Mouse (Mus musculus) CH12.LX (cell line): ENCODE results near the gene Pxn. TPM values are rescaled to one million over a fixed set of nuclear protein-coding genes. Genes with fewer than 3 reads are reported as not detected.
A peak's percentile ranks its signal among the peaks of the same experiment; 100 is the strongest.

Experiments used
- DNase-seq: peaks from one replicate; pipeline ENCODE4 v3.0.0-alpha.2; 2013; ENCODE audit errors: extremely low read depth
- H3K27ac ChIP-seq: 2 replicates; pipeline ENCODE4 v1.5.1; 2012; ENCODE audit warnings: low read depth, mild to moderate bottlenecking, control low read depth, moderate library complexity; ENCODE audit not compliant: insufficient read depth
- H3K27me3 ChIP-seq: replicated peaks from 2 replicates; pipeline ENCODE3; 2012; ENCODE audit warnings: inconsistent platforms
- H3K36me3 ChIP-seq, 2 experiments: replicated peaks in 1 of 2; 2 replicates each; pipeline versions ENCODE3 to v1.6.1; 2012; ENCODE audit warnings: inconsistent platforms in 1 of 2, low read length in 1 of 2, mild to moderate bottlenecking in 1 of 2, mixed read lengths in 1 of 2, moderate library complexity in 1 of 2; ENCODE audit not compliant: control insufficient read depth in 1 of 2, insufficient read depth in 1 of 2
- H3K4me1 ChIP-seq, 2 experiments: 2 replicates each; pipeline ENCODE4 v1.6.1; 2012; ENCODE audit warnings: inconsistent platforms in 1 of 2, moderate library complexity in 1 of 2; ENCODE audit not compliant: insufficient read depth in 2 of 2, control insufficient read depth in 1 of 2
- H3K4me2 ChIP-seq: 2 replicates; pipeline ENCODE4 v1.6.1; 2012; ENCODE audit warnings: low read depth, mild to moderate bottlenecking, control low read depth; ENCODE audit not compliant: poor library complexity, insufficient read depth, severe bottlenecking
- H3K4me3 ChIP-seq, 3 experiments: fragments of 150-350 bp in 1 of 3; sonication (generic) in 1 of 3; replicated peaks in 1 of 3; 2 replicates each; pipeline versions ENCODE3 to v1.5.1; 2011 to 2012; ENCODE audit warnings: low read depth in 2 of 3, low read length in 2 of 3, mild to moderate bottlenecking in 2 of 3, moderate library complexity in 2 of 3, control low read depth in 1 of 3, improper control_type of control experiment in 1 of 3, inconsistent platforms in 1 of 3, mixed read lengths in 1 of 3; ENCODE audit not compliant: poor library complexity in 1 of 3
- H3K79me2 ChIP-seq: replicated peaks from 2 replicates; pipeline ENCODE4 v1.6.1; 2012; ENCODE audit warnings: mild to moderate bottlenecking, moderate library complexity; ENCODE audit not compliant: control insufficient read depth, poor library complexity, insufficient read depth, severe bottlenecking; ENCODE audit errors: extremely low read depth
- H3K9ac ChIP-seq: 2 replicates; pipeline ENCODE4 v1.6.1; 2012; ENCODE audit warnings: low read depth, mild to moderate bottlenecking, control low read depth, moderate library complexity; ENCODE audit not compliant: insufficient read depth
- H3K9me3 ChIP-seq: replicated peaks from 2 replicates; pipeline ENCODE3; 2012; ENCODE audit warnings: low read length, inconsistent platforms, mixed read lengths
- BHLHE40 ChIP-seq: IDR thresholded peaks from 2 replicates; pipeline ENCODE4 v1.6.1; 2011; ENCODE audit warnings: mild to moderate bottlenecking, low read depth, low read length, improper control_type of control experiment
- CHD1 ChIP-seq: IDR thresholded peaks from 2 replicates; pipeline ENCODE4 v1.6.1; 2012; ENCODE audit warnings: low read depth, low read length, improper control_type of control experiment, inconsistent platforms
- CTCF ChIP-seq, 2 experiments: IDR thresholded peaks in 1 of 2; conservative IDR thresholded peaks in 1 of 2; 2 replicates each; pipeline ENCODE4 v1.5.1; 2011 to 2012; ENCODE audit warnings: low read depth in 2 of 2, low read length in 2 of 2, improper control_type of control experiment in 1 of 2, inconsistent platforms in 1 of 2, mild to moderate bottlenecking in 1 of 2, moderate library complexity in 1 of 2
- E2F4 ChIP-seq: IDR thresholded peaks from 2 replicates; pipeline ENCODE4 v1.6.1; 2011; ENCODE audit warnings: low read depth, low read length, improper control_type of control experiment; ENCODE audit not compliant: insufficient replicate concordance
- EP300 ChIP-seq: IDR thresholded peaks from 2 replicates; pipeline ENCODE4 v1.6.1; 2011; ENCODE audit warnings: low read length, improper control_type of control experiment
- ETS1 ChIP-seq: conservative IDR thresholded peaks from 2 replicates; pipeline ENCODE4 v1.6.1; 2012; ENCODE audit warnings: low read depth, mild to moderate bottlenecking, inconsistent platforms, low read length, improper control_type of control experiment, moderate library complexity
- GABPA ChIP-seq: IDR thresholded peaks from 2 replicates; pipeline ENCODE4 v1.6.1; 2012; ENCODE audit warnings: low read depth, low read length, improper control_type of control experiment, inconsistent platforms; ENCODE audit not compliant: insufficient replicate concordance
- HCFC1 ChIP-seq: IDR thresholded peaks from 2 replicates; pipeline ENCODE4 v1.6.1; 2012; ENCODE audit warnings: low read depth, mild to moderate bottlenecking, inconsistent platforms, low read length, improper control_type of control experiment
- IRF4 ChIP-seq: IDR thresholded peaks from 2 replicates; pipeline ENCODE4 v1.6.1; 2014; ENCODE audit warnings: low read depth, mild to moderate bottlenecking, inconsistent platforms, low read length, improper control_type of control experiment
- JUN ChIP-seq: IDR thresholded peaks from 2 replicates; pipeline ENCODE4 v1.6.1; 2011; ENCODE audit warnings: low read depth, mild to moderate bottlenecking, low read length, improper control_type of control experiment, moderate library complexity; ENCODE audit not compliant: insufficient read depth
- JUND ChIP-seq: conservative IDR thresholded peaks from 2 replicates; pipeline ENCODE4 v1.6.1; 2011; ENCODE audit warnings: low read depth, low read length, improper control_type of control experiment
- KAT2A ChIP-seq: IDR thresholded peaks from 2 replicates; pipeline ENCODE4 v1.6.1; 2012; ENCODE audit warnings: low read length, improper control_type of control experiment, inconsistent platforms; ENCODE audit not compliant: insufficient replicate concordance
- MAX ChIP-seq: IDR thresholded peaks from 2 replicates; pipeline ENCODE4 v1.6.1; 2011; ENCODE audit warnings: low read length, improper control_type of control experiment
- MAZ ChIP-seq: IDR thresholded peaks from 2 replicates; pipeline ENCODE4 v1.6.1; 2012; ENCODE audit warnings: low read depth, mild to moderate bottlenecking, inconsistent platforms, low read length, improper control_type of control experiment, moderate library complexity
- MEF2A ChIP-seq: IDR thresholded peaks from 2 replicates; pipeline ENCODE4 v1.6.1; 2014; ENCODE audit warnings: low read depth, mild to moderate bottlenecking, inconsistent platforms, low read length, improper control_type of control experiment, borderline replicate concordance
- MXI1 ChIP-seq: IDR thresholded peaks from 2 replicates; pipeline ENCODE4 v1.6.1; 2011; ENCODE audit warnings: mild to moderate bottlenecking, low read depth, low read length, improper control_type of control experiment
- MYC ChIP-seq: IDR thresholded peaks from 2 replicates; pipeline ENCODE4 v1.6.1; 2011; ENCODE audit warnings: low read depth, mild to moderate bottlenecking, improper control_type of control experiment, low read length
- NELFE ChIP-seq: IDR thresholded peaks from 2 replicates; pipeline ENCODE4 v1.6.1; 2011; ENCODE audit warnings: low read depth, low read length, improper control_type of control experiment
- NRF1 ChIP-seq: IDR thresholded peaks from 2 replicates; pipeline ENCODE4 v1.6.1; 2014; ENCODE audit warnings: low read depth, mild to moderate bottlenecking, inconsistent platforms, low read length, improper control_type of control experiment, moderate library complexity
- POLR2A ChIP-seq: IDR thresholded peaks from 2 replicates; pipeline ENCODE4 v1.6.1; 2011; ENCODE audit warnings: low read depth, mild to moderate bottlenecking, improper control_type of control experiment, low read length
- RAD21 ChIP-seq: IDR thresholded peaks from 2 replicates; pipeline ENCODE4 v1.6.1; 2011; ENCODE audit warnings: low read depth, mild to moderate bottlenecking, low read length, improper control_type of control experiment, moderate library complexity
- SIN3A ChIP-seq: IDR thresholded peaks from 2 replicates; pipeline ENCODE4 v1.6.1; 2012; ENCODE audit warnings: low read length, improper control_type of control experiment, inconsistent platforms
- SMC3 ChIP-seq: IDR thresholded peaks from 2 replicates; pipeline ENCODE4 v1.6.1; 2011; ENCODE audit warnings: low read depth, low read length, improper control_type of control experiment
- TBP ChIP-seq: conservative IDR thresholded peaks from 2 replicates; pipeline ENCODE4 v1.6.1; 2011; ENCODE audit warnings: low read depth, low read length, improper control_type of control experiment
- TCF12 ChIP-seq: IDR thresholded peaks from 2 replicates; pipeline ENCODE4 v1.6.1; 2014; ENCODE audit warnings: low read depth, mild to moderate bottlenecking, inconsistent platforms, low read length, improper control_type of control experiment
- UBTF ChIP-seq: IDR thresholded peaks from 2 replicates; pipeline ENCODE4 v1.6.1; 2012; ENCODE audit warnings: low read depth, mild to moderate bottlenecking, inconsistent platforms, low read length, improper control_type of control experiment, moderate library complexity
- USF2 ChIP-seq: conservative IDR thresholded peaks from 2 replicates; pipeline ENCODE4 v1.6.1; 2011; ENCODE audit warnings: low read depth, low read length, improper control_type of control experiment
- ZC3H11A ChIP-seq: IDR thresholded peaks from 2 replicates; pipeline ENCODE4 v1.6.1; 2012; ENCODE audit warnings: low read depth, mild to moderate bottlenecking, inconsistent platforms, low read length, improper control_type of control experiment
- ZKSCAN1 ChIP-seq: IDR thresholded peaks from 2 replicates; pipeline ENCODE4 v1.6.1; 2012; ENCODE audit warnings: low read depth, inconsistent platforms, low read length, improper control_type of control experiment, borderline replicate concordance
- ZNF384 ChIP-seq: IDR thresholded peaks from 2 replicates; pipeline ENCODE4 v1.6.1; 2012; ENCODE audit warnings: low read depth, low read length, improper control_type of control experiment, inconsistent platforms
- dilution Hi-C: fragments of 300-500 bp; cut with MboI; formaldehyde crosslinking; loops from 2 replicates; pipeline ENCODE4 v1.14.3; 2020; ENCODE audit warnings: low sequenced_read_pairs; ENCODE audit not compliant: extremely low pct_unique_long_range_greater_than_20kb, extremely low pct_ligation_motif_present
- in situ Hi-C: fragments of 300-500 bp; cut with MboI; formaldehyde crosslinking; loops from 3 replicates; pipeline ENCODE4 v1.14.3; 2019; ENCODE audit warnings: low sequenced_read_pairs, low pct_ligation_motif_present, low pct_unique_long_range_greater_than_20kb, mixed read lengths
- polyA plus RNA-seq: library from polyadenylated mRNA; unstranded; fragments of >175 nt; gene quantifications from 2 replicates; pipeline ENCODE4 v1.2.1, GENCODE M21; 2012; ENCODE audit warnings: low read depth; ENCODE audit not compliant: insufficient read length
- total RNA-seq, 2 experiments: library from RNA; depleted of rRNA; stranded (reverse); fragments of 300-350 nt in 1 of 2; fragments of >200 nt in 1 of 2; gene quantifications; 2 replicates each; pipeline ENCODE4 v1.2.3; 2012 to 2014

Pxn gene
- total and polyA plus RNA-seq, 3 experiments, result 17.0 to 43.4 (median 21.1) TPM

- TF ChIP-seq NRF1 (peak; percentile 49; the same call in 1 of the 2 replicates), CTCF (conservative IDR thresholded peaks at IDR 0.05 in 1 of 2, IDR thresholded peaks at IDR 0.05 in 1 of 2; ENCODE audit: low read depth in 2 of 2, low read length in 2 of 2) (no peak), USF2 (no peak), UBTF (no peak), JUND (peak; percentile 37; the same call in 1 of the 2 replicates), CHD1 (no peak), ZKSCAN1 (no peak), JUN (no peak; the same call in 1 of the 2 replicates), MAZ (peak; percentile 83), MYC (no peak), SIN3A (peak; percentile 85; the same call in 1 of the 2 replicates), MAX (0 out of 2 replicates have a peak, but pooled peaks have one; percentile 13), KAT2A (no peak), EP300 (no peak), ZC3H11A (no peak; the same call in 1 of the 2 replicates), GABPA (no peak), POLR2A (peak; percentile 95), BHLHE40 (peak; percentile 56; the same call in 1 of the 2 replicates), MXI1 (0 out of 2 replicates have a peak, but pooled peaks have one; percentile 33), TBP (peak; percentile 99)
These were observed 17.4 kb upstream of the Pxn start (continued) for GRCm38 (mm10) chr5:115488841-115489698.

- H3K4me3 ChIP-seq, result peak overlapping the region in 1 of 3 experiments; percentile 39
- H3K9me3 ChIP-seq, result no peaks in the 10 kb centered on the region
- peak overlapping the region; percentile 100 for H3K27ac ChIP-seq
- H3K4me1 ChIP-seq, result peaks cover 2 to 35% of the 10 kb centered on the region in 2 experiments; a peak in 3 of 4 replicates
- no peaks in the 10 kb centered on the region for H3K36me3 ChIP-seq
- peak overlapping the region; percentile 68; the same call in 1 of the 2 replicates for H3K4me2 ChIP-seq
- dilution Hi-C loops (no loop called here), in situ Hi-C loops (no loop called here)
- DNase-seq, result peak; percentile 96
- H3K79me2 ChIP-seq, result no peaks in the 10 kb centered on the region
- peak overlapping the region; percentile 41; the same call in 1 of the 2 replicates for H3K9ac ChIP-seq
- peaks cover 6% of the 10 kb centered on the region for H3K27me3 ChIP-seq
- TF ChIP-seq MAX (no peak; the same call in 1 of the 2 replicates), NRF1 (peak; percentile 25; the same call in 1 of the 2 replicates), EP300 (no peak), CTCF (conservative IDR thresholded peaks at IDR 0.05 in 1 of 2, IDR thresholded peaks at IDR 0.05 in 1 of 2; ENCODE audit: low read depth in 2 of 2, low read length in 2 of 2) (no peak), TCF12 (peak; percentile 81), E2F4 (peak; percentile 79), GABPA (no peak; the same call in 1 of the 2 replicates), IRF4 (peak; percentile 21), UBTF (no peak), SIN3A (peak; percentile 82), JUND (0 out of 2 replicates have a peak, but pooled peaks have one; percentile 58), JUN (no peak), NELFE (peak; percentile 94), SMC3 (no peak), RAD21 (no peak), MYC (peak; percentile 67; the same call in 1 of the 2 replicates), ZNF384 (peak; percentile 95), ETS1 (peak; percentile 97), MEF2A (peak; percentile 54), HCFC1 (peak; percentile 76), MAZ (no peak)
These were observed 16.5 kb upstream of the Pxn start for GRCm38 (mm10) chr5:115489699-115490637.
